Mouse (Mus musculus): ENCODE results near the gene Bpnt1. TPM values are rescaled to one million over a fixed set of nuclear protein-coding genes. Genes with fewer than 3 reads are reported as not detected.
A peak's percentile ranks its signal among the peaks of the same experiment; 100 is the strongest.
"Not testable (repeated sequence)": the region's sequence is repeated elsewhere in the genome, so short reads cannot be mapped to it uniquely, and the experiment has no call there.

Bpnt1 gene
- polyA plus RNA-seq, 1 experiment from 2014 or later = 33.2 TPM

- Histone ChIP-seq H3K4me2 (no peak overlapping the region), H3K4me3 (replicated peaks) (no peak overlapping the region), H3K36me3 (replicated peaks) (peaks cover 45% of the 10 kb centered on the region), H3K9me3 (no peaks in the 10 kb centered on the region), H3K9ac (no peak overlapping the region), H3K4me1 (no peaks in the 10 kb centered on the region), H3K27me3 (no peaks in the 10 kb centered on the region), H3K27ac (no peak overlapping the region)
- WGBS = 94% methylated on average over 7 of the region's 7 CpGs
- no peak for ATAC-seq (ENCODE audit: low FRiP score)
These were observed 24.3 kb upstream of the Bpnt1 start for GRCm38 (mm10) chr1:185307645-185308044.

- Histone ChIP-seq H3K4me1 (no peaks in the 10 kb centered on the region), H3K4me3 (replicated peaks) (no peak overlapping the region), H3K4me2 (no peak overlapping the region), H3K27ac (no peak overlapping the region), H3K9ac (no peak overlapping the region), H3K9me3 (no peaks in the 10 kb centered on the region), H3K36me3 (replicated peaks) (peaks cover 44% of the 10 kb centered on the region), H3K27me3 (no peaks in the 10 kb centered on the region)
- 97% methylated on average over 2 of the region's 2 CpGs for WGBS
- ATAC-seq (ENCODE audit: low FRiP score) = no peak
These were observed 23.6 kb upstream of the Bpnt1 start for GRCm38 (mm10) chr1:185308334-185308733.

GRCm38 (mm10) chr1:185308908-185309307 is 23.0 kb upstream of the Bpnt1 start:
- no peak for ATAC-seq (ENCODE audit: low FRiP score)
- H3K36me3 ChIP-seq (replicated peaks) = peaks cover 47% of the 10 kb centered on the region
- H3K9me3 ChIP-seq = no peaks in the 10 kb centered on the region
- no peak overlapping the region for H3K4me2 ChIP-seq
- H3K4me3 ChIP-seq (replicated peaks) = no peak overlapping the region
- H3K4me1 ChIP-seq = no peaks in the 10 kb centered on the region
- no peak overlapping the region for H3K9ac ChIP-seq
- WGBS = 89% methylated on average over 4 of the region's 4 CpGs
- no peak overlapping the region for H3K27ac ChIP-seq
- H3K27me3 ChIP-seq = no peaks in the 10 kb centered on the region

- H3K4me1 ChIP-seq = no peaks in the 10 kb centered on the region
- no peak overlapping the region for H3K4me2 ChIP-seq
- WGBS = 95% methylated on average over 9 of the region's 9 CpGs
- H3K4me3 ChIP-seq (replicated peaks) = no peak overlapping the region
- no peaks in the 10 kb centered on the region for H3K27me3 ChIP-seq
- no peaks in the 10 kb centered on the region for H3K9me3 ChIP-seq
- no peak overlapping the region for H3K9ac ChIP-seq
- H3K36me3 ChIP-seq (replicated peaks) = peaks cover 59% of the 10 kb centered on the region
- ATAC-seq (ENCODE audit: low FRiP score) = no peak
- no peak overlapping the region for H3K27ac ChIP-seq
These were observed 20.0 kb upstream of the Bpnt1 start for GRCm38 (mm10) chr1:185311949-185312348.

GRCm38 (mm10) chr1:185314546-185314945 is 17.4 kb upstream of the Bpnt1 start:
- Histone ChIP-seq H3K4me2 (no peak overlapping the region), H3K36me3 (replicated peaks) (peaks cover 64% of the 10 kb centered on the region), H3K4me3 (replicated peaks) (no peak overlapping the region), H3K27me3 (no peaks in the 10 kb centered on the region), H3K4me1 (no peaks in the 10 kb centered on the region), H3K9ac (no peak overlapping the region), H3K27ac (no peak overlapping the region), H3K9me3 (no peaks in the 10 kb centered on the region)
- WGBS = 95% methylated on average over 4 of the region's 4 CpGs
- ATAC-seq (ENCODE audit: low FRiP score) = no peak

- no peak for ATAC-seq (ENCODE audit: low FRiP score)
- no peaks in the 10 kb centered on the region for H3K27me3 ChIP-seq
- no peak overlapping the region for H3K27ac ChIP-seq
- WGBS = 93% methylated on average over 16 of the region's 16 CpGs
- H3K4me2 ChIP-seq = no peak overlapping the region
- H3K9ac ChIP-seq = no peak overlapping the region
- H3K4me3 ChIP-seq (replicated peaks) = no peak overlapping the region
- H3K9me3 ChIP-seq = no peaks in the 10 kb centered on the region
- peaks cover 74% of the 10 kb centered on the region for H3K36me3 ChIP-seq (replicated peaks)
- H3K4me1 ChIP-seq = no peaks in the 10 kb centered on the region
These were observed 15.9 kb upstream of the Bpnt1 start for GRCm38 (mm10) chr1:185315846-185316568.

- ATAC-seq (ENCODE audit: low FRiP score); H3K9ac ChIP-seq; H3K27me3 ChIP-seq; H3K9me3 ChIP-seq; H3K27ac ChIP-seq: not testable (repeated sequence)
- Histone ChIP-seq H3K36me3 (replicated peaks) (peaks cover 37% of the 10 kb centered on the region), H3K4me3 (replicated peaks) (peak overlapping the region; percentile 92; the same call in 1 of the 2 replicates), H3K4me2 (peak overlapping the region; percentile 59), H3K4me1 (peaks cover 17% of the 10 kb centered on the region)
- 65% methylated on average over 3 of the region's 3 CpGs for WGBS
These were observed 4.1 kb upstream of the Bpnt1 start for GRCm38 (mm10) chr1:185327754-185328345.

- peaks cover 28% of the 10 kb centered on the region for H3K4me1 ChIP-seq
- no peaks in the 10 kb centered on the region for H3K9me3 ChIP-seq
- ATAC-seq (ENCODE audit: low FRiP score) = peak; percentile 88
- peaks cover 26% of the 10 kb centered on the region for H3K36me3 ChIP-seq (replicated peaks)
- peak within 1 kb of the TSS; percentile 94 for H3K27ac ChIP-seq
- H3K9ac ChIP-seq = peak within 1 kb of the TSS; percentile 94
- peak within 1 kb of the TSS; percentile 59 for H3K4me2 ChIP-seq
- H3K4me3 ChIP-seq (replicated peaks) = peak within 1 kb of the TSS; percentile 92
- no peaks in the 10 kb centered on the region for H3K27me3 ChIP-seq
- under 1% methylated on average over 74 of the region's 76 CpGs for WGBS
These were observed 3.0 kb upstream of the Bpnt1 start, which contains the start of gene Iars2 for GRCm38 (mm10) chr1:185328721-185329610. Gene Iars2 (minus strand): TSS chr1:185329396.

GRCm38 (mm10) chr1:185329851-185330250 is 2.1 kb upstream of the Bpnt1 start:
- H3K27me3 ChIP-seq = no peaks in the 10 kb centered on the region
- H3K9me3 ChIP-seq = no peaks in the 10 kb centered on the region
- no peak for ATAC-seq (ENCODE audit: low FRiP score)
- H3K4me2 ChIP-seq = no peak overlapping the region
- peaks cover 18% of the 10 kb centered on the region for H3K36me3 ChIP-seq (replicated peaks)
- no peak overlapping the region for H3K4me3 ChIP-seq (replicated peaks)
- no peak overlapping the region for H3K9ac ChIP-seq
- 89% methylated on average over 8 of the region's 8 CpGs for WGBS
- H3K4me1 ChIP-seq = peaks cover 36% of the 10 kb centered on the region
- no peak overlapping the region for H3K27ac ChIP-seq

- no peak overlapping the region for H3K4me3 ChIP-seq (replicated peaks)
- no peaks in the 10 kb centered on the region for H3K9me3 ChIP-seq
- ATAC-seq (ENCODE audit: low FRiP score) = no peak
- H3K36me3 ChIP-seq (replicated peaks) = peaks cover 8% of the 10 kb centered on the region; the same call in 1 of the 2 replicates
- WGBS = 57% methylated on average over 5 of the region's 5 CpGs
- peaks cover 44% of the 10 kb centered on the region for H3K4me1 ChIP-seq
- no peak overlapping the region for H3K9ac ChIP-seq
- no peaks in the 10 kb centered on the region for H3K27me3 ChIP-seq
- no peak overlapping the region; the same call in 1 of the 2 replicates for H3K27ac ChIP-seq
- peak overlapping the region; percentile 65; the same call in 1 of the 2 replicates for H3K4me2 ChIP-seq
These were observed 585 bp upstream of the Bpnt1 start for GRCm38 (mm10) chr1:185331364-185331763.

GRCm38 (mm10) chr1:185333651-185334050 is 1.7 kb downstream of the Bpnt1 start:
- no peak overlapping the region for H3K27ac ChIP-seq
- H3K27me3 ChIP-seq = no peaks in the 10 kb centered on the region
- WGBS = 87% methylated on average over 5 of the region's 5 CpGs
- H3K4me1 ChIP-seq = peaks cover 41% of the 10 kb centered on the region
- H3K9ac ChIP-seq = no peak overlapping the region
- no peak for ATAC-seq (ENCODE audit: low FRiP score)
- peaks cover 2% of the 10 kb centered on the region for H3K36me3 ChIP-seq (replicated peaks)
- H3K4me3 ChIP-seq (replicated peaks) = no peak overlapping the region
- no peaks in the 10 kb centered on the region for H3K9me3 ChIP-seq
- H3K4me2 ChIP-seq = peak overlapping the region; percentile 65; the same call in 1 of the 2 replicates

GRCm38 (mm10) chr1:185334136-185334535 is 2.2 kb downstream of the Bpnt1 start:
- H3K27ac ChIP-seq = no peak overlapping the region
- ATAC-seq (ENCODE audit: low FRiP score) = no peak
- 94% methylated on average over 4 of the region's 4 CpGs for WGBS
- peaks cover 41% of the 10 kb centered on the region for H3K4me1 ChIP-seq
- no peak overlapping the region for H3K4me3 ChIP-seq (replicated peaks)
- H3K27me3 ChIP-seq = no peaks in the 10 kb centered on the region
- H3K4me2 ChIP-seq = no peak overlapping the region
- no peak overlapping the region for H3K9ac ChIP-seq
- H3K9me3 ChIP-seq = no peaks in the 10 kb centered on the region
- peaks cover 3% of the 10 kb centered on the region for H3K36me3 ChIP-seq (replicated peaks)

Measured in forebrain, embryonic 12.5 days (tissue).